Mouse (Mus musculus) heart, embryonic 15.5 days (tissue): ENCODE results near the gene Tet3. TPM values are rescaled to one million over a fixed set of nuclear protein-coding genes. Genes with fewer than 3 reads are reported as not detected.
A peak's percentile ranks its signal among the peaks of the same experiment; 100 is the strongest.

ENCODE experiments used
- ATAC-seq: fragments of 200-750 bp; cut with Nextera tagmentation; replicated peaks from 2 replicates; pipeline ENCODE4 v1.8.0; 2017; ENCODE audit warnings: low read depth, moderate TSS enrichment; ENCODE audit not compliant: insufficient number of reproducible peaks, insufficient read depth, low FRiP score
- H3K27ac ChIP-seq: fragments of 300-500 bp; sonication (generic); 2 replicates; pipeline ENCODE4 v1.5.1; 2015; ENCODE audit warnings: mild to moderate bottlenecking, inconsistent platforms
- H3K27me3 ChIP-seq: fragments of 300-500 bp; sonication (generic); 2 replicates; pipeline ENCODE4 v1.6.1; 2015; ENCODE audit warnings: inconsistent platforms
- H3K36me3 ChIP-seq: fragments of 300-500 bp; sonication (generic); 2 replicates; pipeline ENCODE4 v1.6.1; 2015; ENCODE audit warnings: mild to moderate bottlenecking, inconsistent platforms
- H3K4me1 ChIP-seq: fragments of 300-500 bp; sonication (generic); replicated peaks from 2 replicates; pipeline ENCODE4 v1.6.1; 2015; ENCODE audit warnings: inconsistent platforms
- H3K4me2 ChIP-seq: fragments of 300-500 bp; sonication (generic); 2 replicates; pipeline ENCODE4 v1.6.1; 2015; ENCODE audit warnings: inconsistent platforms, mild to moderate bottlenecking, moderate library complexity
- H3K4me3 ChIP-seq: fragments of 300-500 bp; sonication (generic); 2 replicates; pipeline ENCODE4 v1.5.1; 2015; ENCODE audit warnings: mild to moderate bottlenecking, inconsistent platforms
- H3K9ac ChIP-seq: fragments of 300-500 bp; sonication (generic); 2 replicates; pipeline ENCODE4 v1.6.1; 2015; ENCODE audit warnings: mild to moderate bottlenecking, inconsistent platforms
- H3K9me3 ChIP-seq: fragments of 300-500 bp; sonication (generic); replicated peaks from 2 replicates; pipeline ENCODE4 v1.6.1; 2016; ENCODE audit warnings: inconsistent platforms
- WGBS: fragments of 180-500 bp; shearing (Covaris S2); methylation state at CpG from one replicate; pipeline ENCODE4 v1.1.7; 2015; ENCODE audit warnings: mixed read lengths; 5-methylcytosine and 5-hydroxymethylcytosine counted together
- polyA plus RNA-seq: library from polyadenylated mRNA; unstranded; fragments of >200 nt; fragmentation: Nextera tagmentation; extraction: Ambion mirVana; gene quantifications from 2 replicates; pipeline ENCODE4 v1.2.1, GENCODE M21; 2015

Gene Tet3
- polyA plus RNA-seq, 1 experiment from 2014 or later, result 26.2 TPM

DNA sequence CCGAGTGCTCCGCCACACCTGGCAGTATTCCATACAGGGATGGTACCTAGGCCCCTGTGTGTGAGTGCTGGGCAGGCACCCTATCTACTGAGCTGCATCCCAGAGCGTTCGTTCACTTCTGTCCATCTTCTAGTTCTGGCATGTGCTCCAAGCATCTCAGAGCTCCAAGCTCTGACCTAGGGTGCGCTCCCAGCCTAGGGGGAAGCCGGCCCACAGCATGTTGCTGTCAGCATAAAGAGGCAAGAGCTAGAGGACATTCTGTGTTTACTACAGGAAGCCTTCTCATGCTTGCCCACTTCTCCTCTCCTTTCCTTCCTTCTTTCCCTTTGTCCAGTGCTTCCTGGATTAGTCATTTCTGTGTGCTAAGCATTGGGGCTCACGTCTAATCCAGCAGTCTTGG is 16.5 kb upstream of the Tet3 start:
- H3K9ac ChIP-seq, result no peak overlapping the region
- H3K4me2 ChIP-seq, result no peak overlapping the region
- WGBS, result 65% methylated on average over 7 of the region's 7 CpGs
- H3K27me3 ChIP-seq, result no peaks in the 10 kb centered on the region
- peaks cover 4% of the 10 kb centered on the region for H3K4me1 ChIP-seq
- H3K9me3 ChIP-seq, result no peaks in the 10 kb centered on the region
- no peak for ATAC-seq
- no peak overlapping the region for H3K4me3 ChIP-seq
- no peak overlapping the region for H3K27ac ChIP-seq
- H3K36me3 ChIP-seq, result peaks cover 16% of the 10 kb centered on the region

DNA sequence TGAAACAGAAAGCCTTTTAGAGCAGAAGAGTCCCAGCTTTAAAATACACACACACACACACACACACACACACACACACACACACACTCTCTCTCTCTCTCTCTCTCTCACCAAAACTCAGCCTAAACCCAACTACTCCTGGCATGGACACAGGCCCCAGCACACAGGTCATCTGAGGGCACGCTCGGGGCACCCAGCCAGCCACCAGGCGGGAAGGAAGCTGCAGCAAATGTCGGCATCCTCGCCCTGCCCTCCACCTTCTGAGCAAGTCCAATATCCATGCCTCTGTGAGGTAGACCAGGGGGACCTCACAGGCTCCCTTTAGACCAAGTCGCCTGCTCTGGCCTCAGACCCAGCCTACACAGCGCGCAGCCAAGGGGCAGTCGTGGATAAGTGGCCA is 14.4 kb upstream of the Tet3 start:
- Histone ChIP-seq H3K27ac (no peak overlapping the region), H3K9me3 (no peaks in the 10 kb centered on the region), H3K4me3 (no peak overlapping the region), H3K27me3 (no peaks in the 10 kb centered on the region), H3K4me2 (no peak overlapping the region), H3K36me3 (no peaks in the 10 kb centered on the region), H3K9ac (no peak overlapping the region), H3K4me1 (peaks cover 4% of the 10 kb centered on the region)
- WGBS, result 72% methylated on average over 9 of the region's 9 CpGs
- ATAC-seq, result no peak

DNA sequence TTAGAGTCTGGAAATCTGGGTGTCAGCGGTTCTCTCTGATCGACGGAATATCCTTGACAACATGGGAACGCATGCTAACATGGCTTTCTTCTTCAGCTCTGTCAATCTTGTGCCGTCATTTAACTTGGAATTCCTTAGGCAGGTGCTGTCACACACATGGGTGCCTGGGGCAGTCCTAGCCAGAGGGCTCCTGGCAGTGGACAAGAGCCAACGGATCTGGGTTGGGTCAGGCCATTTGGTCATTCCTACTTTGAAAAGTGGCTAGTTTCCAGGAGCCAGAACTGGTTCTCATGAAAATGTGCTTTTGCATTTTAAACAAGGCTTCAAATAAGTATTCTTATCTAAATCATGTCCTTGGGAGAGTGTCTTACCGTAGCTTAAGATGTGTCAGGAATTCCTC is 12.9 kb upstream of the Tet3 start:
- H3K9ac ChIP-seq, result no peak overlapping the region
- ATAC-seq, result no peak
- no peak overlapping the region for H3K27ac ChIP-seq
- H3K4me3 ChIP-seq, result no peak overlapping the region
- no peaks in the 10 kb centered on the region for H3K36me3 ChIP-seq
- WGBS, result 76% methylated on average over 7 of the region's 7 CpGs
- no peaks in the 10 kb centered on the region for H3K27me3 ChIP-seq
- peaks cover 4% of the 10 kb centered on the region for H3K4me1 ChIP-seq
- H3K9me3 ChIP-seq, result no peaks in the 10 kb centered on the region
- H3K4me2 ChIP-seq, result no peak overlapping the region

DNA sequence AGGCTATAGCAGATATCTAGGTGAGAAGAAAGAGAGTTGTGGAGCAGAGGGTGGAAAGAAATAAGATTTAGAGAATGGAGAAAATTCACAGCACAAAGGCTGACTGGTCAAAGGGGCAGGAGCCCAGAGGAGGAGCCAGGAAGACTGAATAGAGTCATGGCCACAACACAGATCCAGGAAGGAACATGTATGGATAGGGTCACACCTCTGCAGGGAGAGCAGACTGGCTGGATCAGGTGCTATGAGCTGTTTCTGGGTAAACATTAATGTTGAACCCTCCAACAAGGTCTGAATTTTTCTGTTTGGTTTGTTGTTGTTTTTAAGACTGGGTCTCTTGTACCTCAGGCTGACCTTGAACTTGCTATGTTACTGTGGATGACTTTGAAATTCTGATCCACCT is 5.1 kb upstream of the Tet3 start:
- no peak for ATAC-seq
- Histone ChIP-seq H3K27me3 (no peaks in the 10 kb centered on the region), H3K27ac (no peak overlapping the region), H3K4me1 (peaks cover 7% of the 10 kb centered on the region), H3K36me3 (no peaks in the 10 kb centered on the region), H3K9ac (no peak overlapping the region), H3K4me2 (no peak overlapping the region), H3K9me3 (no peaks in the 10 kb centered on the region), H3K4me3 (no peak overlapping the region)

DNA sequence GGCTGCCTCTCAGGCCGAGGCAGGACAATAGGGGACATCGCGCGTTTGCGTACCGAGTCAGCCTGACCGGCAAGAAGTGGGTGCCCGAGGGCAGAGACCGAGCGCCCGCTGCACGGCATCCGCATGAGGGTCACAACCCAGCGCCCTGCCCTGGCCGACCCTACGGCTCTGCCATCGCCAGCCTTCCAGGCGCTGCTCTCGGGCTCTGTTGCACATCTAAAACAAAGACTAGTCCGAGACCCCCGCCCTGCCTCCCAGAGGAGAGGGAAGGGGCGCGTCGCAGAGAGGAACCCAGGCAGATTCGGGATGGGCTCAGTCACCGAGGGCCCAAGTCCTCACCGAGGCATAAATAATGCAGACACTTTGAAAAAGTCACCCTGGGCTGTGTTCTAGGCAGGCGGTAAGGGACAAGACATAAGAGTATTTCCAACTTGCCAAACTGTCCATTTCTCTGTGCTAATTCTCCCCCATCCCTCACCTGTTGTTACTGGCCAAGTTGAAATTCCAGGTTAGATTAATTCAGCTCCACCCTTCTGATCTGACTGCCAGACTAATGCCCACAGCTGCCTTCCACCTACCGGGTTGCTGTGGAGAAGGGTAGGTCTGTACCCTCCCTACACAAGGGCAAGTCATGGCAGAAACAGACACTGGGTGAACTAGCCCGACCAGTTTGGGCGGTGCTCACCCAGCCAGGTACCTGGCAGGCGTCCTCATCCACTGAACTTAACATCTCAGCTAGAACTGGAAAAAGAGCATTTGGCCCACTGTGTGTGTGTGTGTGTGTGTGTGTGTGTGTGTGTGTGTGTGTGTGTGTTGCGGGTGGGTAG is 1.7 kb downstream of the Tet3 start:
- no peaks in the 10 kb centered on the region for H3K27me3 ChIP-seq
- no peak for ATAC-seq
- H3K4me1 ChIP-seq, result peaks cover 53% of the 10 kb centered on the region
- WGBS, result 6% methylated on average over 32 of the region's 33 CpGs
- H3K9me3 ChIP-seq, result no peaks in the 10 kb centered on the region
- peak overlapping the region; percentile 88 for H3K4me3 ChIP-seq
- no peaks in the 10 kb centered on the region for H3K36me3 ChIP-seq
- peak overlapping the region; percentile 96 for H3K4me2 ChIP-seq
- H3K9ac ChIP-seq, result peak overlapping the region; percentile 90
- peak overlapping the region; percentile 96 for H3K27ac ChIP-seq

DNA sequence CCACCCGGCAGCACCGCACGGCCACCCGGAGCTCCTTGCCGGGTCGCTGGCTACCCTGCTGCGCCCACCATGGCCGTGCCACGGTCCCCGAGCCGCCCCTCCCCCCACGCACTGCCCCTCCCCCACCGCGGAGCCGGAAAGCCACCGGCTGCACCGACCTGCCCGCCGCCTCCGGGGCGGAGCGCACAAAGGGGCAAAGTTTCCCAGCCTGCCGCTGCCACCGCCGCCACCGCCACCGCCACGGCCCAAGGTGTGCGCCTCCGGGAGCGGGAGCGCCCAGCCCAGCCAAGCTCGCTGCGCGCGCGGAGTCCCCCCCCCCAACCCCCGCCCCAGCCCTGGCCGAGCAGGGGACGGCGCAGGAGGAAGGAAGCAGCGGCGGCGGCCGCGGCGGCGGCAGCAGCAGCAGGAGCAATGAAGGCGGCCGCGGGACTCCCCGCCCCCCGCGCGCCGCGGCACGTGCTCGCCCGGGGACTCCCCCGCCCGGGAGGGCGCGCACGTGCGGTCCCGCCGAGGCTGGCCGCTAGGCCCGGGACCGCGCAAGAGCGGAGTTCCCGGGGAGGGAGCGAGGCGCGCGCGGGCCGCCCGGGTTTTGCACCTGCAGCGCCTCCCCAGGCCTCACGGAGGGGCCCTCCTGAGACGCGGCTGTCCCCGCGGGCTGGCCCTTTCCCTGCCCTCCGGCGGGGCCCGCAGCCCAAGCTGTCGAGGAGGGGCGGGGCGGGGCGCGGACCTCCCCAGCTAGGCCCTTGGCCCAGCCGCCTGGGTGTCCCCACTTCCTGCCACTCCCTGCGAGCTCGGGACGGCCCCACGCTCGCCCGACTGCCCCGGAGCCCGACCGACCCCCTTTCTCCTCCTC is 2.5 kb downstream of the Tet3 start:
- Histone ChIP-seq H3K9ac (peak overlapping the region; percentile 90), H3K27ac (peak overlapping the region; percentile 96), H3K27me3 (no peaks in the 10 kb centered on the region), H3K4me2 (peak overlapping the region; percentile 96), H3K9me3 (no peaks in the 10 kb centered on the region), H3K4me3 (peak overlapping the region; percentile 88), H3K36me3 (no peaks in the 10 kb centered on the region), H3K4me1 (peaks cover 61% of the 10 kb centered on the region)
- peak; percentile 87 for ATAC-seq
- WGBS, result under 1% methylated on average over 75 of the region's 105 CpGs

DNA sequence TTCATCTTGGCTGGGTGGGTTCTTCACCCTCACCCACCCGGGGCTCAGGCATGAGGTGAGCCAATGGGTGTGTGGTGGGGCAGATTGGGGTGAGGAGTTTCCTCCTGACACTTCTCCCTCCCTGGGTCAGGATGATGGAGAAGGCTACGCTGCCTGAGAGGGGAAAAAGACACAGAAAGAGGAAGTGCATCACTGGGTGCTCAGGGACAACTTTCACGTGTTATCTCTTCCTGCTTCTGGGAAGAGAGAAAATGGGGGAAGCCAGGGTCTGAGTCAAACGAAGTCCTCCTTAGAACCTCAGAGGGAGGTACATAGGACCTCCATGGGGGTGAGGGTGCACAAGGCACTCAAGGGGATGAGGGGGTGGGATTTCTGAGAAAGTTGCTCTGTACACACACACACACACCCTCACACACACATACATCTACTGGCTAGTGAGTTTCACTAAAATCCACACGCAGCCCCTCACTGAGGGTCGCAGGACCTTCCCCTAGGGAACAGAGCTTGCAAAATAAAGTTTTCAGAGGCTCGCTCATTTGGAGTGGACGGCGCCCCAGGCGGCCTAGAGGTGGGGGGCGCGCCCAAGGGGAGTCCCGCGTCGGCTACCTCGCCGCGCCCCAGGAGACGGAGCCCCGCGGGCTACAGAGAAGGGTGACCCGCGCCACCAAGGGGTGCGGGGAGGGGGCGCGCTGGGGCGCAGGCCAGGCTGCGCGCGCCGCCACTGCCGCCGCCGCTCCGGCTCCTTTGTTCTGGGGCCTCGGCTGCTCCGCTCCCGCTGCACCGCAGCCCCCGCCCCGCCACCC is 3.4 kb downstream of the Tet3 start:
- Histone ChIP-seq H3K4me1 (peaks cover 70% of the 10 kb centered on the region), H3K9me3 (no peaks in the 10 kb centered on the region), H3K27ac (peak overlapping the region; percentile 96), H3K9ac (peak overlapping the region; percentile 90), H3K36me3 (no peaks in the 10 kb centered on the region), H3K4me2 (peak overlapping the region; percentile 96), H3K4me3 (peak overlapping the region; percentile 88), H3K27me3 (no peaks in the 10 kb centered on the region)
- peak; percentile 16 for ATAC-seq
- 2% methylated on average over 30 of the region's 41 CpGs for WGBS

DNA sequence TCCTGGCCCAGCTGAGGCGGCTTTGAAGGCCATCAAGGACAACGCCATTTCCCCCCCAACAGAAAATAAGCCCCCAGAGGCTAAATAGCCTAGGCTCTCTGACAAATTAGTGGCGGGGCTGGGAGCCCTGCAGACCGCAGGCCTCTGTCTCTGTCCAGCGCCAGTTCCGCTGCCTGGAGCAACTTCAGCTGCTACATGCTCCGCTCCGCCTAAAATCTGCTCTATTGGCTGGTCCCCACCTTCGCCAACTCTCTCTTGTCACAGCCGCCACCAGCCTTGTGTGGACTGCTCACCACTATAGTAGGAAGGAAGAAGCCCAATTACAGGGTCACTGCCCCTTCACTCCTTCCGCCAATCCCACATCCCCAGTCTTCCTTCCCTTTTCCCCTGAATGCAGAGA is 5.2 kb downstream of the Tet3 start:
- 53% methylated on average over 11 of the region's 11 CpGs for WGBS

DNA sequence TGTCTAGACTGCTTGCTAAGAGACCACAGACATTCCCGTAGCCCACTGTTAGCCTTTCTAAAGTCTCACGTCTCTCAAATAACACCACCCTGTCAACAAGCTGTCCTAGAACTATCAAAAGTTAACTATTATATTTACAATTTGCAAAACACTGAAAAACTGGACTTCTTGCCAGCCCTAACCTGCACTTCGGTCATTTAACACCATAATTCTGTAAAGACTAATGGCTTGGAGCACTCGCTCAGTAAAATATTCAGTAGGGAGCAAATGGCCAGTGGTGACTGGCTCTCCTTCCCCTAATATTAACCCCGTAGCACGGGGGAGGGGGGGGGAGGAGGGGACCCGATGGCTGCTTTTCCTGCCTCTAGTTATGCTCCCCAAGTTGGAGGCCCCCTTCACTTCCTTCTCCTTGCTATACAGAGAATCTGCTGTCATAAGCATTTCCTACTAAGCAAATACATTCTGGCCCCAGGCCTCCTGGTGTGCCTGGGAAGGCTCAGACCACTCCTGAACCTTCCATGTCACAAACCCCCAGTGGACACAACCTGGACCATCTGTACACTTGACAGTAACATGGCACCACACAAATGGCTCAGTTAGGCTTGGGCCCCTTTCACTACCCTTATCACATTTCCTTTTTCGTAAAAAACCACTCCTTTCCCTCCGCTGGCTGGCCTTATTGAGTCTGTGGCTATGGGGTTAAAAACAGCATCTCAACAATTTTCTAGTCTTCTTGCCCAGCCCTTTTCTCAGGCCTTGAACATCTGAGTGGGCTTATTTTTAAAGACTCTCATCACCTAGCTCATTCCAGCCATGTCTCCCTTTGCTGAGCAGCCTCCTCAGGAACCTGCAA is 8.2 kb downstream of the Tet3 start:
- Histone ChIP-seq H3K4me3 (no peak overlapping the region), H3K4me2 (peak overlapping the region; percentile 31; the same call in 1 of the 2 replicates), H3K27me3 (no peaks in the 10 kb centered on the region), H3K27ac (peak overlapping the region; percentile 72), H3K9me3 (no peaks in the 10 kb centered on the region), H3K36me3 (no peaks in the 10 kb centered on the region), H3K9ac (no peak overlapping the region), H3K4me1 (peaks cover 94% of the 10 kb centered on the region)
- no peak for ATAC-seq
- WGBS, result 49% methylated on average over 9 of the region's 9 CpGs

More for the DNA sequence above, 5.2 kb downstream of the Tet3 start:
- no peaks in the 10 kb centered on the region for H3K27me3 ChIP-seq
- no peaks in the 10 kb centered on the region for H3K36me3 ChIP-seq
- peak overlapping the region; percentile 96 for H3K4me2 ChIP-seq
- H3K9me3 ChIP-seq, result no peaks in the 10 kb centered on the region
- no peak for ATAC-seq
- no peak overlapping the region for H3K9ac ChIP-seq
- no peak overlapping the region for H3K27ac ChIP-seq
- H3K4me1 ChIP-seq, result peaks cover 78% of the 10 kb centered on the region
- peak overlapping the region; percentile 88 for H3K4me3 ChIP-seq

DNA sequence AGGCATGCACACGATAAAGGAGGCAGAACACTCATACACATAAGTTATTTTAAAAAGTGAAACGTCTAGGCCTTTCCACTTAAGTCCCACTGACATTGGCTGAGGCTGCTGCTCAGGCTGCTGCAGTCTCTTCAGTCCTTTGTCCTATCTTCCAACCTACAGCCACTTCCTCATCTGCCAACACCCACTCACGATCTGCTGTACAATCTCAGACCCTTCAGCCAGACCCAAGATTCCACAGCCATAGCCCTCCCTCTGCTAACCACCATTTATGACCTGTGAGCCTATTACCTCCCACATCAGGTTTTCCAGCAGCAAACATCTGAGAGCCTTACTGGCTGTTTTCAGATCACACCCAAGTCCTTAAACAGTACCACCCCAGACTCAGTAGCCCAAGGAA is 9.4 kb downstream of the Tet3 start:
- WGBS, result 15% methylated on average over 3 of the region's 3 CpGs
- Histone ChIP-seq H3K4me1 (peaks cover 94% of the 10 kb centered on the region), H3K27me3 (no peaks in the 10 kb centered on the region), H3K4me3 (no peak overlapping the region), H3K36me3 (no peaks in the 10 kb centered on the region), H3K4me2 (peak overlapping the region; percentile 9; the same call in 1 of the 2 replicates), H3K27ac (peak overlapping the region; percentile 72), H3K9ac (peak overlapping the region; percentile 9; the same call in 1 of the 2 replicates), H3K9me3 (no peaks in the 10 kb centered on the region)
- ATAC-seq, result peak; percentile 50; the same call in 1 of the 2 replicates
